Mouse (Mus musculus): ENCODE measurements at regions not wholly inside any gene's neighbourhood (a gene's known extent, or its start where the extent isn't known, plus 50 kb on each side); places are given as distances from the start of the nearest gene placed in this dataset.
A peak's percentile ranks its signal among the peaks of the same experiment; 100 is the strongest.

GRCm38 (mm10) chr15:67782505-67782904, 1281.8 kb upstream of the Lrrc6 start:
- Histone ChIP-seq H3K4me3 (ENCODE audit: insufficient read depth, low read length) (no peak overlapping the region), H3K4me1 (ENCODE audit: control insufficient read depth, insufficient read depth, low read length) (peaks cover 40% of the 10 kb centered on the region), H3K27ac (ENCODE audit: insufficient read depth, low read depth, low read length) (no peak overlapping the region)
- TF ChIP-seq CTCF (IDR thresholded peaks at IDR 0.05; ENCODE audit: low read depth, low read length) (no peak), POLR2A (IDR thresholded peaks at IDR 0.05; ENCODE audit: borderline replicate concordance, low read depth, low read length) (no peak)

- Histone ChIP-seq H3K4me1 (ENCODE audit: control insufficient read depth, insufficient read depth, low read length) (peaks cover 40% of the 10 kb centered on the region), H3K4me3 (ENCODE audit: insufficient read depth, low read length) (no peak overlapping the region), H3K27ac (ENCODE audit: insufficient read depth, low read depth, low read length) (peak overlapping the region; percentile 93)
- TF ChIP-seq CTCF (IDR thresholded peaks at IDR 0.05; ENCODE audit: low read depth, low read length) (no peak), POLR2A (IDR thresholded peaks at IDR 0.05; ENCODE audit: borderline replicate concordance, low read depth, low read length) (no peak)
These were observed 1280.1 kb upstream of the Lrrc6 start for GRCm38 (mm10) chr15:67780856-67781255.

- Histone ChIP-seq H3K4me1 (ENCODE audit: control insufficient read depth, insufficient read depth, low read length) (peaks cover 8% of the 10 kb centered on the region), H3K27ac (ENCODE audit: insufficient read depth, low read depth, low read length) (peak overlapping the region; percentile 54), H3K4me3 (ENCODE audit: insufficient read depth, low read length) (no peak overlapping the region)
- TF ChIP-seq CTCF (IDR thresholded peaks at IDR 0.05; ENCODE audit: low read depth, low read length) (no peak), POLR2A (IDR thresholded peaks at IDR 0.05; ENCODE audit: borderline replicate concordance, low read depth, low read length) (no peak)
These were observed 1266.9 kb upstream of the Lrrc6 start for GRCm38 (mm10) chr15:67767624-67768023.

GRCm38 (mm10) chr15:67759221-67759620, 1258.5 kb upstream of the Lrrc6 start:
- TF ChIP-seq CTCF (IDR thresholded peaks at IDR 0.05; ENCODE audit: low read depth, low read length) (no peak), POLR2A (IDR thresholded peaks at IDR 0.05; ENCODE audit: borderline replicate concordance, low read depth, low read length) (no peak)

GRCm38 (mm10) chr15:67750582-67750981, 1249.9 kb upstream of the Lrrc6 start:
- TF ChIP-seq CTCF (IDR thresholded peaks at IDR 0.05; ENCODE audit: low read depth, low read length) (no peak), POLR2A (IDR thresholded peaks at IDR 0.05; ENCODE audit: borderline replicate concordance, low read depth, low read length) (no peak)

More at GRCm38 (mm10) chr15:67759221-67759620, 1258.5 kb upstream of the Lrrc6 start:
- Histone ChIP-seq H3K4me1 (ENCODE audit: control insufficient read depth, insufficient read depth, low read length) (0 out of 2 replicates have a peak, but pooled peaks cover 2% of the 10 kb centered on the region), H3K4me3 (ENCODE audit: insufficient read depth, low read length) (no peak overlapping the region), H3K27ac (ENCODE audit: insufficient read depth, low read depth, low read length) (no peak overlapping the region)

GRCm38 (mm10) chr15:67743332-67743731, 1242.6 kb upstream of the Lrrc6 start:
- Histone ChIP-seq H3K4me1 (ENCODE audit: control insufficient read depth, insufficient read depth, low read length) (no peaks in the 10 kb centered on the region), H3K4me3 (ENCODE audit: insufficient read depth, low read length) (no peak overlapping the region), H3K27ac (ENCODE audit: insufficient read depth, low read depth, low read length) (no peak overlapping the region)
- TF ChIP-seq POLR2A (IDR thresholded peaks at IDR 0.05; ENCODE audit: borderline replicate concordance, low read depth, low read length) (no peak), CTCF (IDR thresholded peaks at IDR 0.05; ENCODE audit: low read depth, low read length) (no peak)

More at GRCm38 (mm10) chr15:67750582-67750981, 1249.9 kb upstream of the Lrrc6 start:
- Histone ChIP-seq H3K4me1 (ENCODE audit: control insufficient read depth, insufficient read depth, low read length) (no peaks in the 10 kb centered on the region), H3K4me3 (ENCODE audit: insufficient read depth, low read length) (no peak overlapping the region), H3K27ac (ENCODE audit: insufficient read depth, low read depth, low read length) (no peak overlapping the region)

- TF ChIP-seq CTCF (IDR thresholded peaks at IDR 0.05; ENCODE audit: low read depth, low read length) = no peak
- H3K27ac ChIP-seq (ENCODE audit: insufficient read depth, low read depth, low read length) = no peak overlapping the region
These were observed 1232.3 kb upstream of the Lrrc6 start for GRCm38 (mm10) chr15:67732988-67733387.

GRCm38 (mm10) chr15:67729492-67729891, 1228.8 kb upstream of the Lrrc6 start:
- Histone ChIP-seq H3K4me1 (ENCODE audit: control insufficient read depth, insufficient read depth, low read length) (peaks cover 23% of the 10 kb centered on the region), H3K4me3 (ENCODE audit: insufficient read depth, low read length) (no peak overlapping the region), H3K27ac (ENCODE audit: insufficient read depth, low read depth, low read length) (no peak overlapping the region)
- TF ChIP-seq CTCF (IDR thresholded peaks at IDR 0.05; ENCODE audit: low read depth, low read length) (no peak), POLR2A (IDR thresholded peaks at IDR 0.05; ENCODE audit: borderline replicate concordance, low read depth, low read length) (no peak)

More at GRCm38 (mm10) chr15:67732988-67733387, 1232.3 kb upstream of the Lrrc6 start:
- Histone ChIP-seq H3K4me3 (ENCODE audit: insufficient read depth, low read length) (no peak overlapping the region), H3K4me1 (ENCODE audit: control insufficient read depth, insufficient read depth, low read length) (peaks cover 11% of the 10 kb centered on the region)

- peaks cover 15% of the 10 kb centered on the region for H3K4me1 ChIP-seq (ENCODE audit: control insufficient read depth, insufficient read depth, low read length)
These were observed 1224.5 kb upstream of the Lrrc6 start for GRCm38 (mm10) chr15:67725239-67725638.

GRCm38 (mm10) chr15:67714203-67714602, 1213.5 kb upstream of the Lrrc6 start:
- Histone ChIP-seq H3K27ac (ENCODE audit: insufficient read depth, low read depth, low read length) (peak overlapping the region; percentile 90), H3K4me1 (ENCODE audit: control insufficient read depth, insufficient read depth, low read length) (peaks cover 9% of the 10 kb centered on the region), H3K4me3 (ENCODE audit: insufficient read depth, low read length) (no peak overlapping the region)
- TF ChIP-seq CTCF (IDR thresholded peaks at IDR 0.05; ENCODE audit: low read depth, low read length) (no peak), POLR2A (IDR thresholded peaks at IDR 0.05; ENCODE audit: borderline replicate concordance, low read depth, low read length) (no peak)

More at GRCm38 (mm10) chr15:67725239-67725638, 1224.5 kb upstream of the Lrrc6 start:
- Histone ChIP-seq H3K27ac (ENCODE audit: insufficient read depth, low read depth, low read length) (no peak overlapping the region), H3K4me3 (ENCODE audit: insufficient read depth, low read length) (no peak overlapping the region)
- TF ChIP-seq POLR2A (IDR thresholded peaks at IDR 0.05; ENCODE audit: borderline replicate concordance, low read depth, low read length) = no peak
- TF ChIP-seq CTCF (IDR thresholded peaks at IDR 0.05; ENCODE audit: low read depth, low read length) = no peak

- Histone ChIP-seq H3K27ac (ENCODE audit: insufficient read depth, low read depth, low read length) (no peak overlapping the region), H3K4me1 (ENCODE audit: control insufficient read depth, insufficient read depth, low read length) (0 out of 2 replicates have a peak, but pooled peaks cover 5% of the 10 kb centered on the region), H3K4me3 (ENCODE audit: insufficient read depth, low read length) (no peak overlapping the region)
- TF ChIP-seq CTCF (IDR thresholded peaks at IDR 0.05; ENCODE audit: low read depth, low read length) = no peak
- TF ChIP-seq POLR2A (IDR thresholded peaks at IDR 0.05; ENCODE audit: borderline replicate concordance, low read depth, low read length) = no peak
These were observed 1185.4 kb upstream of the Lrrc6 start for GRCm38 (mm10) chr15:67686140-67686539.
